Mouse (Mus musculus): ENCODE results near the gene Zswim7. TPM values are rescaled to one million over a fixed set of nuclear protein-coding genes. Genes with fewer than 3 reads are reported as not detected.
"Not testable (repeated sequence)": the region's sequence is repeated elsewhere in the genome, so short reads cannot be mapped to it uniquely, and the experiment has no call there.

Zswim7 gene
- polyA plus RNA-seq, 1 experiment = 37.3 TPM

GRCm38 (mm10) chr11:62287700-62288099, 6.5 kb upstream of the Zswim7 start:
- TF ChIP-seq POLR2A (IDR thresholded peaks at IDR 0.05; ENCODE audit: extremely low read depth, insufficient read depth, low read length) (no peak), CTCF (IDR thresholded peaks at IDR 0.05; ENCODE audit: extremely low read depth, insufficient read depth, low read length) (no peak)
- no peak overlapping the region for H3K4me3 ChIP-seq (ENCODE audit: insufficient read depth, low read length)

GRCm38 (mm10) chr11:62285020-62285419, 3.8 kb upstream of the Zswim7 start:
- TF ChIP-seq POLR2A (IDR thresholded peaks at IDR 0.05; ENCODE audit: extremely low read depth, insufficient read depth, low read length) (no peak), CTCF (IDR thresholded peaks at IDR 0.05; ENCODE audit: extremely low read depth, insufficient read depth, low read length) (no peak)
- peaks cover 4% of the 10 kb centered on the region for H3K4me1 ChIP-seq (ENCODE audit: control insufficient read depth, insufficient read depth, low read length)
- no peak overlapping the region for H3K27ac ChIP-seq (ENCODE audit: insufficient read depth, low read length)
- H3K4me3 ChIP-seq (ENCODE audit: insufficient read depth, low read length) = no peak overlapping the region

More at GRCm38 (mm10) chr11:62287700-62288099, 6.5 kb upstream of the Zswim7 start:
- no peak overlapping the region for H3K27ac ChIP-seq (ENCODE audit: insufficient read depth, low read length)
- H3K4me1 ChIP-seq (ENCODE audit: control insufficient read depth, insufficient read depth, low read length) = peaks cover 2% of the 10 kb centered on the region

DNA sequence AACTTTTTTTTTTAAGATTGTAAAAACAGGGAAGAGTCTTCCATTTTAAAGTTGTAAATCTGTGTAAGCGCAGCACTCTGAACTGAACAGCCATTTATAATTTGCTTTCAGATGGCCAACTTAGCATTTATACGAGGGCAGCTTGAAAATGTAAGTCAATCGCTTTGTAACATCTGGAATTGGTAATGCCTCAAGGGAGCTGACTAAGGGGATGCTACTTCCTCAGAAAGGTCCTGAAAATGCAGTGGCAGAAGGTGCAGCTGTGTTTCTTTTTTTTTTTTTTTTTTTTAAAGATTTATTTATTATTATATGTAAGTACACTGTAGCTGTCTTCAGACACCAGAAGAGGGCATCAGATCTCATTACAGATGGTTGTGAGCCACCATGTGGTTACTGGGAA, 2.8 kb upstream of the Zswim7 start:
- not testable (repeated sequence) for H3K4me3 ChIP-seq (ENCODE audit: insufficient read depth, low read length); H3K27ac ChIP-seq (ENCODE audit: insufficient read depth, low read length); H3K4me1 ChIP-seq (ENCODE audit: control insufficient read depth, insufficient read depth, low read length)

GRCm38 (mm10) chr11:62281601-62281997, 424 bp upstream of the Zswim7 start:
- H3K4me3 ChIP-seq (ENCODE audit: insufficient read depth, low read length) = peak overlapping the region; percentile 88
- peaks cover 4% of the 10 kb centered on the region for H3K4me1 ChIP-seq (ENCODE audit: control insufficient read depth, insufficient read depth, low read length)
- H3K27ac ChIP-seq (ENCODE audit: insufficient read depth, low read length) = peak overlapping the region; percentile 60
- TF ChIP-seq POLR2A (IDR thresholded peaks at IDR 0.05; ENCODE audit: extremely low read depth, insufficient read depth, low read length) (no peak), CTCF (IDR thresholded peaks at IDR 0.05; ENCODE audit: extremely low read depth, insufficient read depth, low read length) (no peak)

DNA sequence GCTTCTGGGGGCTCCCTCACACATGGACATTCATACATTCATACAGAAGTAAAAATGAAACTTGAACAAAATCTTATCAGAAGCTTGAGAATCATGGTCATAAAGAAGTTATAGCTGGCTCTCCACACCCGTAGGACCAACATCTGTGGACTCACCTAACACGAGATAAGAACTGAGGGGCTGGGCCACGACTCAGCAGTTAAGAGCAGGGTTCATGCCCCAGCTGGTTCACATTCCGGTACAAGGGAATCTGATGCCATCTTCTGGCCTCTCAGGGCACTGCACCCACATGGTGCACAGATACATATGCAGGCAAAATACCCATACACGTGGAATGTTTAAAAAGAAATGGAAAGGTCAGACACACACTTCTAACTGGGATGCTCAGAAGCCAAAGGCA, 3.1 kb downstream of the Zswim7 start:
- Histone ChIP-seq H3K4me1 (ENCODE audit: control insufficient read depth, insufficient read depth, low read length) (peaks cover 4% of the 10 kb centered on the region), H3K27ac (ENCODE audit: insufficient read depth, low read length) (no peak overlapping the region), H3K4me3 (ENCODE audit: insufficient read depth, low read length) (no peak overlapping the region)
- TF ChIP-seq POLR2A (IDR thresholded peaks at IDR 0.05; ENCODE audit: extremely low read depth, insufficient read depth, low read length) (no peak), CTCF (IDR thresholded peaks at IDR 0.05; ENCODE audit: extremely low read depth, insufficient read depth, low read length) (peak; percentile 62)

DNA sequence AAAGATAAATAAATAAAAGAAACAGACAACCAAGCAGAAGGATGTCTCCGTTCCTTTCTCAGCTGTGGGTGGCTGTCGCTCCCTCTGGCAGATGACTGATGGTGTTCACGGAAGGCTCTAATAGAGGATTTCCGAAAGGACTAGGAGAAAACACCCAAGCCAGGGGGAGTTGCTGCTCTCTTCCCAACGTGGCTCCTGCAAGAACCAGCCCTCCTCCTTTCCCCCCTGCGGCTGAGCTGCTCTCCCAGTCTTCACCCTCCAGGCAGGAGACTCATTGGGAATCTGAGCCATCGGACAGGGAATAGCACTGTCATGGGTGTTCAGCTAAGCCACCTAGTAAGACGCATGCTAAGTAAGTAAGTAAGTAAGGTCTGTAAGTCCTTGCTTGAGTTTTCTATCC, 4.1 kb downstream of the Zswim7 start:
- Histone ChIP-seq H3K27ac (ENCODE audit: insufficient read depth, low read length) (no peak overlapping the region), H3K4me3 (ENCODE audit: insufficient read depth, low read length) (no peak overlapping the region), H3K4me1 (ENCODE audit: control insufficient read depth, insufficient read depth, low read length) (no peaks in the 10 kb centered on the region)
- no peak for TF ChIP-seq POLR2A (IDR thresholded peaks at IDR 0.05; ENCODE audit: extremely low read depth, insufficient read depth, low read length)
- TF ChIP-seq CTCF (IDR thresholded peaks at IDR 0.05; ENCODE audit: extremely low read depth, insufficient read depth, low read length) = no peak

GRCm38 (mm10) chr11:62270851-62271250, 10.3 kb downstream of the Zswim7 start:
- H3K4me1 ChIP-seq (ENCODE audit: control insufficient read depth, insufficient read depth, low read length) = no peaks in the 10 kb centered on the region; the same call in 1 of the 2 replicates
- no peak for TF ChIP-seq CTCF (IDR thresholded peaks at IDR 0.05; ENCODE audit: extremely low read depth, insufficient read depth, low read length)
- TF ChIP-seq POLR2A (IDR thresholded peaks at IDR 0.05; ENCODE audit: extremely low read depth, insufficient read depth, low read length) = no peak
- no peak overlapping the region for H3K4me3 ChIP-seq (ENCODE audit: insufficient read depth, low read length)
- no peak overlapping the region for H3K27ac ChIP-seq (ENCODE audit: insufficient read depth, low read length)

GRCm38 (mm10) chr11:62269097-62269496, 12.1 kb downstream of the Zswim7 start:
- no peak for TF ChIP-seq POLR2A (IDR thresholded peaks at IDR 0.05; ENCODE audit: extremely low read depth, insufficient read depth, low read length)
- no peak for TF ChIP-seq CTCF (IDR thresholded peaks at IDR 0.05; ENCODE audit: extremely low read depth, insufficient read depth, low read length)

DNA sequence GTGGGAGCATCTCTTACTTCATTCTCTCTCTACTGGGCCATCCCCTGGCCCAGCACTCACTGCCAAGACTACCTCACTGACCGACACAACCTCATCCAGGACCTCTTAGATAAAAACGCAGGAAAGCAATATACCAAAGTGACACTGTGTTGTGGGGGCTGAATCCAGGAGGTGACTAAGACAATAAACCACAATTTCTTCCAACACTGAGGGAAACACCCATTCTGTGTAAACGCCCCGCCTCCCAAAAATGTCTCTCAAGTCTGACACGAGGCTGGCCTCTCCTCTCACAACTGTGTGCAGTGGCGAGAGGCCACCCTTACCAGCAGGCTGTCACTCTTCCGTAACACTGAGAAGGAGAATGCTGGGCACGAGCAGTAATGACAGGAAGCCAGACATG, 12.8 kb downstream of the Zswim7 start:
- Histone ChIP-seq H3K4me3 (ENCODE audit: insufficient read depth, low read length) (no peak overlapping the region), H3K27ac (ENCODE audit: insufficient read depth, low read length) (no peak overlapping the region), H3K4me1 (ENCODE audit: control insufficient read depth, insufficient read depth, low read length) (no peaks in the 10 kb centered on the region; the same call in 1 of the 2 replicates)
- no peak for TF ChIP-seq POLR2A (IDR thresholded peaks at IDR 0.05; ENCODE audit: extremely low read depth, insufficient read depth, low read length)

More at GRCm38 (mm10) chr11:62269097-62269496, 12.1 kb downstream of the Zswim7 start:
- Histone ChIP-seq H3K27ac (ENCODE audit: insufficient read depth, low read length) (no peak overlapping the region), H3K4me1 (ENCODE audit: control insufficient read depth, insufficient read depth, low read length) (no peaks in the 10 kb centered on the region; the same call in 1 of the 2 replicates), H3K4me3 (ENCODE audit: insufficient read depth, low read length) (no peak overlapping the region)

DNA sequence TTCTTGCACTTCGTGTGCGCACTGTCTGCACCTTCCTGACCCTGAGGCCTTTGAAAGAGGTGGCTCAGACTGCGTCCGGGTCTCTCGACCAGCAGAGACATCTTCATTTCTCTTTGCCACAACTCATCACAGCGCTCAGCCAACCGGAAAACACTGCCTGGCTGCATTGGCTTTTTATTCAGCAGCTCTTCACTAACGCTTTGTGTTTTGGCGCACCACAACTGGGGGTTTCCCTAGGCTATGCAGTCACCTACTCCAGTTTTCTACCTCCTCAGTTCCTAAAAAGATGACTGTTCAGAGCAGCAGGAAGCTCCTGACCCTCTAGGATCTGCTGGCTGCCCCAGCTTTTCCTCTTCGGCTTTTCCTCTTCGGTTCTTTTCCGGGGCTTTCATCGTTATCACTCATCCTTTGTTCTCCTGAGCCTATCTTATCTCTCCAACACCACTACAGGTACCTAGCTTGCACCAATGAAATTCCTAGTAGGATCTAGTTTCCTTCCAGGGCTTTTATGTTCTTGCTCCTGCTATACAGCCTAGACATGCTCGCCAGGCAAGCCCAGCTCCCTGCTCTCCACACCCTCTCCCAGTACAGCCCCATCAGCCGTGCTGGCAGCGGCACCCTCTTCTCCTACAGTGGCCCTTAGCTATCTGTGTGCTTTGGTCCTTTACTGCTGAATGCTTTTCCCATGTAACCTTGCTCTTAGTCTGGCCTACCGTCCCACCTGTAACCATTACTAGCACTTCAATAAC, 14.5 kb downstream of the Zswim7 start:
- Histone ChIP-seq H3K4me1 (ENCODE audit: control insufficient read depth, insufficient read depth, low read length) (no peaks in the 10 kb centered on the region; the same call in 1 of the 2 replicates), H3K27ac (ENCODE audit: insufficient read depth, low read length) (no peak overlapping the region), H3K4me3 (ENCODE audit: insufficient read depth, low read length) (no peak overlapping the region)
- TF ChIP-seq POLR2A (IDR thresholded peaks at IDR 0.05; ENCODE audit: extremely low read depth, insufficient read depth, low read length) = no peak
- TF ChIP-seq CTCF (IDR thresholded peaks at IDR 0.05; ENCODE audit: extremely low read depth, insufficient read depth, low read length) = no peak

Measured in cortical plate, adult 2 months (tissue).